Mouse (Mus musculus): ENCODE measurements at regions not wholly inside any gene's neighbourhood (a gene's known extent, or its start where the extent isn't known, plus 50 kb on each side); places are given as distances from the start of the nearest gene placed in this dataset.

DNA sequence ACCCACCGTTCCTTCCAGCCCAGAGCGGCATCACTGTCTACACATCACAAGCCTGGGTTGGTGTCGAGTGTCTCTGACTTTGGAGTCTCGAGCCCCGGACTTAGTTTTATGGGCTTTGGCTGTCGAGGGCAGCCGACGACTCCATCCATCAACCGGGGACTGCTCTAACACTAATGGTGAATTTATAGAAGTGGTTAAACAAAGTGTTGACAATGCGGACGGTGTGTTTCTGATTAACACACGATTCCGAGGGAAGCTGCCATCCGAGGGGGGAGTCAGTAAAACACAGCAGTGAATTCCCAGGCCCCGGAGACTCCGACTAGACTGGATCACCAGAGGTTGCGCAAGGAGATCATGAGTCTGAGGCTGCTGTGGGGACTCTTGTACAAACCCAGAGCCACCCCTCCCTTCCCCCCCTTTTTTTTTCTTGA lies 72.1 kb downstream of the Gm26897 start:
- TF ChIP-seq CTCF (IDR thresholded peaks at IDR 0.05; ENCODE audit: insufficient read depth, low read depth, low read length) (no peak), POLR2A (IDR thresholded peaks at IDR 0.05; ENCODE audit: insufficient read depth, low read depth, low read length) (no peak)
